Mouse (Mus musculus) spleen, adult 10 weeks (tissue): Measurements from ENCODE around the gene Map1b. TPM values are rescaled to one million over a fixed set of nuclear protein-coding genes. Genes with fewer than 3 reads are reported as not detected.

ENCODE experiments used
- polyA plus RNA-seq: library from polyadenylated mRNA; stranded (reverse); fragments of 350-450 nt; fragmentation: Illumina TruSeq; extraction: RNeasy Lipid Tissue Mini Kit (QIAGEN cat#74804); gene quantifications from one replicate; pipeline ENCODE4 v1.2.3, GENCODE M21; 2015; ENCODE audit warnings: low replicate concordance; ENCODE audit not compliant: insufficient read depth

Gene Map1b
- polyA plus RNA-seq, result 1.6 TPM

DNA sequence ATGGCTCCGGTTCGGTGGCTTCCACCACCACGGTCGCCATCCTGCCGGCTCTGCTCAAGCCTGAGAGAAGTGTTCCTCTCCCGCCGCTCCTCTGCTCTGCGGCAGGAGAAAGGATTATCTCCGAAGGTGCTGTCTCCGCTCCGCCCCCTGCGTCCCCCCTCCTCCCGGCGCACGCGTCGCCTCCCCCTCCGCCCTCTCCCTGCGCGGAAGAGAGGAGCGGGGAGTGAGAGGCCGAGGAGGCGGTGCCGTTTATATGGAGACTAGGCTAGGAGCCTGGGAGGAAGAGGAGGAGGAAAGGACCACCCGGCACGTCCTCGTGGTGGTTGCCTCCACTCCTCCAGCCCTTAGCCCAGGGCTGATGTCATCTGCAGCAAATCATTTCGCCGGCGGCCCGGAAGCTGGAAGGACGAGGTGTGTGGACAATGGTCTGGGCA is at the start of gene Map1b:
Gene Map1b, minus strand, starts transcription at position 93 of the 434 bp plus-strand sequence.

Other genes starting within 250 kb of the Map1b start
- gene Ptcd2, start 171.8 kb downstream of the Map1b start, polyA plus RNA-seq, result 49.9 TPM
- 18.4 TPM for gene Mrps27, start 171.8 kb downstream of the Map1b start, polyA plus RNA-seq